Mouse (Mus musculus): Measurements from ENCODE around the gene Gm11042.

The Gm11042 gene

GRCm38 (mm10) chr12:74316344-74316973 lies at the start of gene Gm11042:
Gene Gm11042, minus strand, starts transcription at chr12:74316394.
- DNase-seq (ENCODE audit: low spot score) = peak; percentile 45

- DNase-seq (ENCODE audit: low spot score) = no peak
Measured at GRCm38 (mm10) chr12:74364477-74364876, 48.3 kb upstream of the Gm11042 start.

GRCm38 (mm10) chr12:74363076-74363475 lies 46.9 kb upstream of the Gm11042 start:
- DNase-seq (ENCODE audit: low spot score) = no peak

- no peak for DNase-seq (ENCODE audit: low spot score)
Measured at GRCm38 (mm10) chr12:74362453-74362852, 46.3 kb upstream of the Gm11042 start.

- no peak for DNase-seq (ENCODE audit: low spot score)
Measured at GRCm38 (mm10) chr12:74359791-74360190, 43.6 kb upstream of the Gm11042 start.

GRCm38 (mm10) chr12:74357806-74358205 lies 41.6 kb upstream of the Gm11042 start:
- DNase-seq (ENCODE audit: low spot score) = no peak

GRCm38 (mm10) chr12:74342720-74343119 lies 26.5 kb upstream of the Gm11042 start:
- DNase-seq (ENCODE audit: low spot score) = no peak

- DNase-seq (ENCODE audit: low spot score) = no peak
Measured at GRCm38 (mm10) chr12:74340070-74340469, 23.9 kb upstream of the Gm11042 start.

- no peak for DNase-seq (ENCODE audit: low spot score)
Measured at GRCm38 (mm10) chr12:74333706-74334105, 17.5 kb upstream of the Gm11042 start.

GRCm38 (mm10) chr12:74333016-74333415 lies 16.8 kb upstream of the Gm11042 start:
- peak; percentile 85 for DNase-seq (ENCODE audit: low spot score)

- DNase-seq (ENCODE audit: low spot score) = no peak
Measured at GRCm38 (mm10) chr12:74329759-74330158, 13.6 kb upstream of the Gm11042 start.

- no peak for DNase-seq (ENCODE audit: low spot score)
Measured at GRCm38 (mm10) chr12:74326644-74327043, 10.4 kb upstream of the Gm11042 start.

- DNase-seq (ENCODE audit: low spot score) = no peak
Measured at GRCm38 (mm10) chr12:74321981-74322380, 5.8 kb upstream of the Gm11042 start.

- DNase-seq (ENCODE audit: low spot score) = peak; percentile 90
Measured at GRCm38 (mm10) chr12:74320318-74320717, 4.1 kb upstream of the Gm11042 start.

GRCm38 (mm10) chr12:74316989-74317759 lies 980 bp upstream of the Gm11042 start:
- DNase-seq (ENCODE audit: low spot score) = peak; percentile 91

- no peak for DNase-seq (ENCODE audit: low spot score)
Measured at GRCm38 (mm10) chr12:74315221-74315620, 973 bp downstream of the Gm11042 start.

- no peak for DNase-seq (ENCODE audit: low spot score)
Measured at GRCm38 (mm10) chr12:74312611-74313010, 3.6 kb downstream of the Gm11042 start.

GRCm38 (mm10) chr12:74303418-74304294 lies 12.5 kb downstream of the Gm11042 start:
- no peak for DNase-seq (ENCODE audit: low spot score)

- no peak for DNase-seq (ENCODE audit: low spot score)
Measured at GRCm38 (mm10) chr12:74301559-74301958, 14.6 kb downstream of the Gm11042 start.

- DNase-seq (ENCODE audit: low spot score) = peak; percentile 20
Measured at GRCm38 (mm10) chr12:74296374-74296773, 19.8 kb downstream of the Gm11042 start.

- peak; percentile 61 for DNase-seq (ENCODE audit: low spot score)
Measured at GRCm38 (mm10) chr12:74293624-74294023, 22.6 kb downstream of the Gm11042 start.

GRCm38 (mm10) chr12:74290983-74291382 lies 25.2 kb downstream of the Gm11042 start:
- DNase-seq (ENCODE audit: low spot score) = no peak

GRCm38 (mm10) chr12:74284685-74285054 lies 31.5 kb downstream of the Gm11042 start:
- DNase-seq (ENCODE audit: low spot score) = no peak
